In the genomic region with DNA sequence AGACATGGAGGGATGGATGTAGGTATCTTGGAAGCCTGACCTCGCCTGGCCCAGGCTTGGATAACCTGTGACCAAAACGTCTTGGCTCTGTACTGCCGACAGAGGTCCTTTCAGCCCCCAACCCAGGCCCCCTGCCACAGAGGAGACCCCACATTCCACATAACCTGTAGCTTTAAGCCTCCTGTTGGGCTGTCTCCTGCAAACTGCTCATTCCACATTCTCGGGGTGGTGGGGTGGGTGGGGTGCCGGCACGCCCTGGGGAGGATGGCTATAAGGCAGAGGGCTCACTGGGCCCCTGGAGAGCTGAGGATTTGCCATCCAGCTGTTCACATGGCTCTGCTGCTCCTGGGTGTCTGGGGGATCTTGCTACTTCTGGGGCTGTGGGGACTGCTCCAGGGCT, we compare ENCODE assay signal across 14 mouse cellular contexts. TPM values are rescaled to one million over a fixed set of nuclear protein-coding genes. Genes with fewer than 3 reads are reported as not detected.
DNase-seq lines count a peak whose midpoint lies in the region; ATAC-seq and TF ChIP-seq lines count a peak whose summit lies in the region.
"Had no signal": no experiment of that assay in that cellular context is flagged by ENCODE, and none has a peak within 500 bp of the region (broad histone marks: within the 10 kb centered on the region; RNA-seq: fewer than 3 reads in every experiment).

A gene (plus strand): TSS at position 301 of the 400 bp plus-strand sequence.

- no peak within 1 kb of the TSS for H3K4me2 ChIP-seq in forebrain, postnatal 0 days (ENCODE audit: low read depth)
- H3K4me2 ChIP-seq in liver, embryonic 13.5 days, result peak within 1 kb of the TSS; percentile 30; the same call in 1 of the 2 replicates
- H3K4me2 ChIP-seq in liver, embryonic 11.5 days, result no peak within 1 kb of the TSS
- peak within 1 kb of the TSS; percentile 63 for H3K4me2 ChIP-seq in intestine, embryonic 16.5 days (ENCODE audit: low read depth, low read length)
- peak within 1 kb of the TSS; percentile 23 for H3K4me2 ChIP-seq in stomach, embryonic 14.5 days (replicated peaks; ENCODE audit: low read depth, low read length)
- H3K4me2 ChIP-seq: hindbrain, embryonic 15.5 days had no signal

- H3K27ac ChIP-seq in forebrain, embryonic 10.5 days, result 0 out of 2 replicates have a peak within 1 kb of the TSS, but pooled peaks have one; percentile 20
- H3K27ac ChIP-seq in forebrain, postnatal 0 days (ENCODE audit: low read depth, low read length), result no peak within 1 kb of the TSS
- H3K27ac ChIP-seq in liver, embryonic 13.5 days, result peak within 1 kb of the TSS; percentile 32; the same call in 1 of the 2 replicates
- no peak within 1 kb of the TSS for H3K27ac ChIP-seq in liver, embryonic 11.5 days (ENCODE audit: low read depth, low read length)
- peak within 1 kb of the TSS; percentile 95 for H3K27ac ChIP-seq in intestine, embryonic 16.5 days (ENCODE audit: low read length)
- H3K27ac ChIP-seq in stomach, embryonic 14.5 days (ENCODE audit: low read length), result peak within 1 kb of the TSS; percentile 55
- H3K27ac ChIP-seq: hindbrain, embryonic 15.5 days; macrophage had no signal

- H3K36me3 ChIP-seq in forebrain, embryonic 10.5 days (replicated peaks), result no peaks in the 10 kb centered on the region
- no peaks in the 10 kb centered on the region for H3K36me3 ChIP-seq in forebrain, postnatal 0 days (ENCODE audit: insufficient read depth)
- no peaks in the 10 kb centered on the region for H3K36me3 ChIP-seq in liver, embryonic 13.5 days
- H3K36me3 ChIP-seq in liver, embryonic 11.5 days (ENCODE audit: control insufficient read depth, insufficient read depth, low read length), result no peaks in the 10 kb centered on the region
- no peaks in the 10 kb centered on the region for H3K36me3 ChIP-seq in intestine, embryonic 16.5 days (ENCODE audit: control insufficient read depth, insufficient read depth, low read length)
- no peaks in the 10 kb centered on the region for H3K36me3 ChIP-seq in stomach, embryonic 14.5 days (ENCODE audit: control insufficient read depth, insufficient read depth, low read length)
- H3K36me3 ChIP-seq: hindbrain, embryonic 15.5 days had no signal

- H3K9me3 ChIP-seq in forebrain, embryonic 10.5 days, result no peaks in the 10 kb centered on the region
- no peaks in the 10 kb centered on the region for H3K9me3 ChIP-seq in forebrain, postnatal 0 days (ENCODE audit: low read length)
- H3K9me3 ChIP-seq in liver, embryonic 13.5 days (replicated peaks), result no peaks in the 10 kb centered on the region
- no peaks in the 10 kb centered on the region for H3K9me3 ChIP-seq in liver, embryonic 11.5 days (ENCODE audit: control insufficient read depth, low read length)
- no peaks in the 10 kb centered on the region for H3K9me3 ChIP-seq in intestine, embryonic 16.5 days (ENCODE audit: control insufficient read depth, low read length)
- no peaks in the 10 kb centered on the region for H3K9me3 ChIP-seq in stomach, embryonic 14.5 days (ENCODE audit: control insufficient read depth, low read depth, low read length)
- H3K9me3 ChIP-seq: hindbrain, embryonic 15.5 days had no signal

- H3K9ac ChIP-seq in forebrain, postnatal 0 days, result no peak within 1 kb of the TSS
- H3K9ac ChIP-seq in liver, embryonic 13.5 days, result peak within 1 kb of the TSS; percentile 39
- H3K9ac ChIP-seq in liver, embryonic 11.5 days (ENCODE audit: low read depth, low read length), result no peak within 1 kb of the TSS
- peak within 1 kb of the TSS; percentile 76 for H3K9ac ChIP-seq in intestine, embryonic 16.5 days (ENCODE audit: low read depth, low read length)
- H3K9ac ChIP-seq in stomach, embryonic 14.5 days (replicated peaks; ENCODE audit: low read depth, low read length), result no peak within 1 kb of the TSS; the same call in 1 of the 2 replicates
- H3K9ac ChIP-seq: hindbrain, embryonic 15.5 days had no signal

- no peak for ATAC-seq in forebrain, postnatal 0 days
- no peak for ATAC-seq in liver, embryonic 13.5 days (ENCODE audit: low read depth)
- ATAC-seq in liver, embryonic 11.5 days (replicated peaks; ENCODE audit: low FRiP score), result no peak
- peak; percentile 29 for ATAC-seq in intestine, embryonic 16.5 days
- no peak for ATAC-seq in stomach, embryonic 14.5 days (ENCODE audit: insufficient number of reproducible peaks, insufficient read depth, low FRiP score, low read depth)

- WGBS in forebrain, embryonic 10.5 days, result 67% methylated on average over 6 of the region's 6 CpGs
- WGBS in forebrain, postnatal 0 days, result 62% methylated on average over 6 of the region's 6 CpGs
- WGBS in liver, embryonic 13.5 days (ENCODE audit: insufficient replicate concordance), result 45% methylated on average over 6 of the region's 6 CpGs
- 47% methylated on average over 6 of the region's 6 CpGs for WGBS in liver, embryonic 11.5 days
- 45% methylated on average over 6 of the region's 6 CpGs for WGBS in intestine, embryonic 16.5 days
- WGBS in stomach, embryonic 14.5 days, result 48% methylated on average over 6 of the region's 6 CpGs

- no peak within 1 kb of the TSS for H3K4me3 ChIP-seq in forebrain, embryonic 10.5 days
- no peak within 1 kb of the TSS for H3K4me3 ChIP-seq in forebrain, postnatal 0 days (ENCODE audit: low read depth, low read length)
- H3K4me3 ChIP-seq in liver, embryonic 13.5 days (replicated peaks), result no peak within 1 kb of the TSS
- no peak within 1 kb of the TSS for H3K4me3 ChIP-seq in liver, embryonic 11.5 days (ENCODE audit: low read depth, low read length)
- peak within 1 kb of the TSS; percentile 55 for H3K4me3 ChIP-seq in intestine, embryonic 16.5 days (ENCODE audit: low read length)
- no peak within 1 kb of the TSS for H3K4me3 ChIP-seq in stomach, embryonic 14.5 days (ENCODE audit: low read depth, low read length)
- H3K4me3 ChIP-seq: hindbrain, embryonic 15.5 days had no signal

- DNase-seq in forebrain, embryonic 10.5 days (ENCODE audit: extremely low spot score, low spot score), result no peak
- no peak for DNase-seq in forebrain, postnatal 0 days
- DNase-seq in liver, embryonic 13.5 days, result no peak
- no peak for DNase-seq in liver, embryonic 11.5 days (ENCODE audit: low spot score)
- no peak for DNase-seq in adrenal gland, postnatal 14 days
- no peak for DNase-seq in ovary, postnatal 10 days (ENCODE audit: low spot score)
- DNase-seq: cerebellum, postnatal 25 days had no signal

- no peak for TF ChIP-seq CTCF in forebrain, postnatal 0 days (IDR thresholded peaks at IDR 0.05; ENCODE audit: low read depth)

- peaks cover 29% of the 10 kb centered on the region for H3K4me1 ChIP-seq in forebrain, embryonic 10.5 days
- no peaks in the 10 kb centered on the region for H3K4me1 ChIP-seq in forebrain, postnatal 0 days (ENCODE audit: insufficient read depth)
- H3K4me1 ChIP-seq in liver, embryonic 13.5 days (replicated peaks), result peaks cover 66% of the 10 kb centered on the region
- H3K4me1 ChIP-seq in liver, embryonic 11.5 days (replicated peaks; ENCODE audit: control insufficient read depth, insufficient read depth, low read length), result peaks cover 12% of the 10 kb centered on the region
- peaks cover 40% of the 10 kb centered on the region for H3K4me1 ChIP-seq in intestine, embryonic 16.5 days (ENCODE audit: control insufficient read depth, insufficient read depth, low read length)
- peaks cover 17% of the 10 kb centered on the region for H3K4me1 ChIP-seq in stomach, embryonic 14.5 days (ENCODE audit: control insufficient read depth, insufficient read depth, low read length)
- H3K4me1 ChIP-seq: hindbrain, embryonic 15.5 days had no signal

- H3K27me3 ChIP-seq in forebrain, embryonic 10.5 days (ENCODE audit: poor library complexity, severe bottlenecking), result peaks cover 22% of the 10 kb centered on the region
- no peaks in the 10 kb centered on the region for H3K27me3 ChIP-seq in forebrain, postnatal 0 days (ENCODE audit: insufficient read depth, low read length)
- H3K27me3 ChIP-seq in liver, embryonic 13.5 days, result no peaks in the 10 kb centered on the region
- no peaks in the 10 kb centered on the region; the same call in 1 of the 2 replicates for H3K27me3 ChIP-seq in liver, embryonic 11.5 days (replicated peaks; ENCODE audit: control insufficient read depth, insufficient read depth, low read length)
- no peaks in the 10 kb centered on the region for H3K27me3 ChIP-seq in intestine, embryonic 16.5 days (replicated peaks; ENCODE audit: control insufficient read depth, insufficient read depth, low read length)
- H3K27me3 ChIP-seq in stomach, embryonic 14.5 days (ENCODE audit: control insufficient read depth, insufficient read depth, low read length), result no peaks in the 10 kb centered on the region

RNA-seq across cellular contexts. Expression of the gene that starts here (rescaled TPM):
- not detected in 2 replicates for polyA plus RNA-seq in forebrain, embryonic 10.5 days (2016; fragmentation: Nextera tagmentation; extraction: Ambion mirVana)
- total RNA-seq in forebrain, postnatal 0 days (2014; rRNA removed), result not detected in 2 replicates
- polyA plus RNA-seq in forebrain, postnatal 0 days (2015; fragmentation: Nextera tagmentation; extraction: Ambion mirVana), result not detected in 2 replicates
- not detected in 2 replicates for polyA plus RNA-seq in liver, embryonic 13.5 days (2015; fragmentation: Nextera tagmentation; extraction: Ambion mirVana)
- polyA plus RNA-seq in liver, embryonic 11.5 days (2014; fragmentation: Nextera tagmentation; extraction: Ambion mirVana), result not detected in 2 replicates
- 33.9 and 44.0 TPM in 2 replicates for polyA plus RNA-seq in intestine, embryonic 16.5 days (2015; fragmentation: Nextera tagmentation; extraction: Ambion mirVana)
- 6.3 and 6.8 TPM in 2 replicates for polyA plus RNA-seq in stomach, embryonic 14.5 days (2014; fragmentation: Nextera tagmentation; extraction: Ambion mirVana)
- total RNA-seq in adrenal gland, postnatal 14 days (2021), result not detected in 2 replicates
- total RNA-seq: ES-E14; left cerebral cortex, postnatal 25 days had no signal
- polyA plus RNA-seq: hindbrain, embryonic 15.5 days; macrophage; urinary bladder, adult 2 months had no signal

Comparison
In these comparisons a context has a peak if more than half of its experiments do, and no peak if none do; other contexts are left out.
1. H3K27ac ChIP-seq: peak in forebrain, embryonic 10.5 days (single experiment), liver, embryonic 13.5 days (single experiment), intestine, embryonic 16.5 days (single experiment) and stomach, embryonic 14.5 days (single experiment); none in forebrain, postnatal 0 days (single experiment) and liver, embryonic 11.5 days (single experiment).
2. H3K4me2 ChIP-seq: peak in liver, embryonic 13.5 days (single experiment), intestine, embryonic 16.5 days (single experiment) and stomach, embryonic 14.5 days (single experiment); none in forebrain, postnatal 0 days (single experiment) and liver, embryonic 11.5 days (single experiment).
3. H3K9ac ChIP-seq: peak in liver, embryonic 13.5 days (single experiment) and intestine, embryonic 16.5 days (single experiment); none in forebrain, postnatal 0 days (single experiment), liver, embryonic 11.5 days (single experiment) and stomach, embryonic 14.5 days (single experiment).